Comparison of ENCODE assay signal across 27 mouse cellular contexts in genomic region chr8:60838526-60838925, GRCm38 (mm10).
"Had no signal": no experiment of that assay in that cellular context is flagged by ENCODE, and none has a peak within 500 bp of the region (broad histone marks: within the 10 kb centered on the region; RNA-seq: fewer than 3 reads in every experiment).

No protein-coding gene starts in this region.

- H3K4me3 ChIP-seq: gastrocnemius, adult 2 months; heart, adult 2 months; heart, embryonic 13.5 days; heart, embryonic 15.5 days; hindbrain, embryonic 13.5 days; hindbrain, embryonic 15.5 days; kidney, embryonic 15.5 days; limb, embryonic 13.5 days; limb, embryonic 15.5 days; liver, embryonic 12.5 days had no signal

- H3K27ac ChIP-seq: gastrocnemius, adult 2 months; heart, adult 2 months; heart, embryonic 13.5 days; heart, embryonic 15.5 days; hindbrain, embryonic 13.5 days; hindbrain, embryonic 15.5 days; hindbrain, postnatal 0 days; kidney, embryonic 15.5 days; kidney, postnatal 0 days; limb, embryonic 13.5 days; limb, embryonic 15.5 days; liver, embryonic 12.5 days; liver, embryonic 14.5 days had no signal

- H3K36me3 ChIP-seq: heart, embryonic 13.5 days; heart, embryonic 15.5 days; hindbrain, embryonic 13.5 days; hindbrain, embryonic 15.5 days; kidney, embryonic 15.5 days; limb, embryonic 13.5 days; limb, embryonic 15.5 days; liver, embryonic 12.5 days had no signal

- H3K4me1 ChIP-seq: heart, embryonic 13.5 days; heart, embryonic 15.5 days; hindbrain, embryonic 13.5 days; hindbrain, embryonic 15.5 days; kidney, embryonic 15.5 days; limb, embryonic 15.5 days; liver, embryonic 12.5 days had no signal

- H3K9ac ChIP-seq: heart, embryonic 13.5 days; heart, embryonic 15.5 days; hindbrain, embryonic 13.5 days; hindbrain, embryonic 15.5 days; kidney, embryonic 15.5 days; limb, embryonic 13.5 days; limb, embryonic 15.5 days; liver, embryonic 12.5 days; liver, embryonic 14.5 days had no signal

- H3K27me3 ChIP-seq: heart, embryonic 13.5 days; heart, embryonic 15.5 days; hindbrain, embryonic 13.5 days; hindbrain, embryonic 15.5 days; kidney, embryonic 15.5 days; limb, embryonic 13.5 days; limb, embryonic 15.5 days; liver, embryonic 12.5 days had no signal

- H3K9me3 ChIP-seq: heart, embryonic 13.5 days; heart, embryonic 15.5 days; hindbrain, embryonic 13.5 days; hindbrain, embryonic 15.5 days; kidney, embryonic 15.5 days; limb, embryonic 13.5 days; limb, embryonic 15.5 days; liver, embryonic 12.5 days had no signal

- DNase-seq: gastrocnemius, adult 2 months; gastrocnemius, postnatal 10 days; gastrocnemius, postnatal 25 days; heart, adult 11 months; heart, adult 2 months; heart, postnatal 14 days; heart, postnatal 36 days; kidney, adult 11 months; kidney, adult 2 months; kidney, adult 9 months; kidney, postnatal 14 days; kidney, postnatal 36 days; layer of hippocampus, adult 9-11 months; layer of hippocampus, postnatal 36 days; left cerebral cortex, postnatal 4 days had no signal

- H3K4me2 ChIP-seq: heart, embryonic 11.5 days; heart, embryonic 13.5 days; heart, embryonic 15.5 days; hindbrain, embryonic 13.5 days; hindbrain, embryonic 15.5 days; kidney, embryonic 15.5 days; limb, embryonic 13.5 days; limb, embryonic 15.5 days; liver, embryonic 12.5 days had no signal
